Mouse (Mus musculus) C2C12 (cell line): ENCODE measurements around the gene Adssl1. TPM values are rescaled to one million over a fixed set of nuclear protein-coding genes. Genes with fewer than 3 reads are reported as not detected.

Experiments used
- H3K27me3 ChIP-seq: one replicate; pipeline ENCODE4 v1.6.1; 2011; ENCODE audit not compliant: control insufficient read depth, insufficient read depth, insufficient read length
- H3K36me3 ChIP-seq: one replicate; pipeline ENCODE4 v1.6.1; 2011; ENCODE audit not compliant: control insufficient read depth, insufficient read depth
- H3K4me3 ChIP-seq: one replicate; pipeline ENCODE4 v1.5.1; 2011; ENCODE audit warnings: mild to moderate bottlenecking, control low read depth; ENCODE audit not compliant: poor library complexity, insufficient read depth, severe bottlenecking
- H3K79me2 ChIP-seq: one replicate; pipeline ENCODE4 v1.6.1; 2011; ENCODE audit not compliant: control insufficient read depth, insufficient read depth
- H3K79me3 ChIP-seq: one replicate; pipeline ENCODE4 v1.6.1; 2011; ENCODE audit warnings: low read depth, control low read depth
- H3ac ChIP-seq: one replicate; pipeline ENCODE3; 2011; ENCODE audit warnings: low read depth; ENCODE audit not compliant: control insufficient read depth, insufficient read length
- CEBPB ChIP-seq: IDR thresholded peaks from one replicate; pipeline ENCODE4 v1.6.1; 2011; ENCODE audit warnings: low read depth, mild to moderate bottlenecking, control low read depth, moderate library complexity
- CTCF ChIP-seq: IDR thresholded peaks from one replicate; pipeline ENCODE4 v1.5.1; 2011; ENCODE audit not compliant: control insufficient read depth, insufficient read depth, insufficient read length
- FOSL1 ChIP-seq: IDR thresholded peaks from one replicate; pipeline ENCODE4 v1.8.0; 2011; ENCODE audit warnings: mild to moderate bottlenecking, low read length; ENCODE audit not compliant: poor library complexity, insufficient read depth, severe bottlenecking
- MAX ChIP-seq: IDR thresholded peaks from one replicate; pipeline ENCODE4 v1.6.1; 2011; ENCODE audit warnings: mild to moderate bottlenecking, control low read depth
- MYOD1 ChIP-seq: IDR thresholded peaks from one replicate; pipeline ENCODE4 v1.6.1; 2011; ENCODE audit warnings: low read depth; ENCODE audit not compliant: control insufficient read depth, insufficient read length
- MYOG ChIP-seq: IDR thresholded peaks from one replicate; pipeline ENCODE4 v1.6.1; 2011; ENCODE audit not compliant: control insufficient read depth, insufficient read length; ENCODE audit errors: extremely low read depth
- USF1 ChIP-seq: IDR thresholded peaks from one replicate; pipeline ENCODE4 v1.6.1; 2011; ENCODE audit warnings: low read depth, mild to moderate bottlenecking, control low read depth, moderate library complexity
- polyA plus RNA-seq: library from polyadenylated mRNA; unstranded; fragments of >200 nt; fragmentation: generic; extraction: Trizol; gene quantifications from one replicate; pipeline ENCODE4 v1.2.1, GENCODE M21; 2012; ENCODE audit warnings: missing spikeins

The Adssl1 gene
- polyA plus RNA-seq, 1 experiment = 10.1 TPM

GRCm38 (mm10) chr12:112617898-112618380 lies 1.9 kb upstream of the Adssl1 start:
- Histone ChIP-seq H3K4me3 (no peak overlapping the region), H3K79me2 (no peaks in the 10 kb centered on the region), H3K79me3 (no peaks in the 10 kb centered on the region), H3K27me3 (no peaks in the 10 kb centered on the region), H3K36me3 (peaks cover 28% of the 10 kb centered on the region), H3ac (no peak overlapping the region)
- TF ChIP-seq CTCF (peak; percentile 75), MAX (no peak)

- TF ChIP-seq CEBPB = no peak
- Histone ChIP-seq H3K79me3 (no peaks in the 10 kb centered on the region), H3K79me2 (no peaks in the 10 kb centered on the region), H3ac (no peak overlapping the region), H3K36me3 (peaks cover 16% of the 10 kb centered on the region), H3K4me3 (no peak overlapping the region), H3K27me3 (no peaks in the 10 kb centered on the region)
Measured at GRCm38 (mm10) chr12:112618981-112619685, 712 bp upstream of the Adssl1 start.

- peaks cover 3% of the 10 kb centered on the region for H3K36me3 ChIP-seq
- H3K79me2 ChIP-seq = no peaks in the 10 kb centered on the region
- H3K4me3 ChIP-seq = peak overlapping the region; percentile 30
- TF ChIP-seq MAX (no peak), CEBPB (no peak), FOSL1 (no peak), USF1 (no peak), MYOD1 (no peak), CTCF (no peak), MYOG (no peak)
- H3ac ChIP-seq = peak overlapping the region; percentile 78
- no peaks in the 10 kb centered on the region for H3K27me3 ChIP-seq
- H3K79me3 ChIP-seq = no peaks in the 10 kb centered on the region
Measured at GRCm38 (mm10) chr12:112620354-112621061, 663 bp downstream of the Adssl1 start.

- Histone ChIP-seq H3K79me3 (no peaks in the 10 kb centered on the region), H3K79me2 (no peaks in the 10 kb centered on the region), H3K4me3 (no peak overlapping the region), H3K27me3 (no peaks in the 10 kb centered on the region), H3K36me3 (no peaks in the 10 kb centered on the region), H3ac (no peak overlapping the region)
- TF ChIP-seq CEBPB (no peak), MAX (no peak), CTCF (no peak), USF1 (no peak), MYOD1 (no peak), FOSL1 (no peak), MYOG (no peak)
Measured at GRCm38 (mm10) chr12:112621900-112622299, 2.1 kb downstream of the Adssl1 start.

GRCm38 (mm10) chr12:112623742-112624141 lies 3.9 kb downstream of the Adssl1 start:
- TF ChIP-seq USF1 = no peak
- TF ChIP-seq CTCF = peak; percentile 36
- no peak for TF ChIP-seq MYOG
- H3K4me3 ChIP-seq = no peak overlapping the region
- H3K79me2 ChIP-seq = no peaks in the 10 kb centered on the region
- no peaks in the 10 kb centered on the region for H3K36me3 ChIP-seq
- no peaks in the 10 kb centered on the region for H3K27me3 ChIP-seq
- H3ac ChIP-seq = no peak overlapping the region
- no peaks in the 10 kb centered on the region for H3K79me3 ChIP-seq

GRCm38 (mm10) chr12:112625700-112626099 lies 5.9 kb downstream of the Adssl1 start:
- Histone ChIP-seq H3K79me3 (no peaks in the 10 kb centered on the region), H3K36me3 (no peaks in the 10 kb centered on the region), H3K27me3 (no peaks in the 10 kb centered on the region), H3K4me3 (no peak overlapping the region), H3ac (no peak overlapping the region), H3K79me2 (no peaks in the 10 kb centered on the region)
- no peak for TF ChIP-seq MAX
- no peak for TF ChIP-seq CEBPB
- no peak for TF ChIP-seq CTCF
- no peak for TF ChIP-seq FOSL1
- TF ChIP-seq MYOD1 = no peak
- TF ChIP-seq USF1 = no peak
- no peak for TF ChIP-seq MYOG
